Mouse (Mus musculus) layer of hippocampus, adult 9-11 months (tissue): ENCODE measurements around the gene Cdc14a.
A peak's percentile ranks its signal among the peaks of the same experiment; 100 is the strongest.

Experiments used
- DNase-seq: peaks from one replicate; pipeline ENCODE4 v3.0.0; 2022

Cdc14a gene

GRCm38 (mm10) chr3:116263977-116264376 lies 159.9 kb downstream of the Cdc14a start:
- DNase-seq, result no peak

GRCm38 (mm10) chr3:116263061-116263460 lies 160.8 kb downstream of the Cdc14a start:
- no peak for DNase-seq

- peak; percentile 14 for DNase-seq
Measured at GRCm38 (mm10) chr3:116256104-116256503, 167.7 kb downstream of the Cdc14a start.

- peak; percentile 69 for DNase-seq
Measured at GRCm38 (mm10) chr3:116253077-116253531, 170.7 kb downstream of the Cdc14a start, which contains the start of gene Gpr88. TSS of gene Gpr88 (minus strand) at chr3:116253503.

GRCm38 (mm10) chr3:116252255-116253040 lies 171.4 kb downstream of the Cdc14a start:
- no peak for DNase-seq

GRCm38 (mm10) chr3:116251481-116252254 lies 172.2 kb downstream of the Cdc14a start:
- peak; percentile 8 for DNase-seq

GRCm38 (mm10) chr3:116249026-116249425 lies 174.8 kb downstream of the Cdc14a start:
- DNase-seq, result no peak

GRCm38 (mm10) chr3:116244476-116244875 lies 179.4 kb downstream of the Cdc14a start:
- DNase-seq, result no peak

GRCm38 (mm10) chr3:116242685-116243084 lies 181.1 kb downstream of the Cdc14a start:
- DNase-seq, result no peak

- no peak for DNase-seq
Measured at GRCm38 (mm10) chr3:116237527-116237926, 186.3 kb downstream of the Cdc14a start.

- DNase-seq, result no peak
Measured at GRCm38 (mm10) chr3:116236856-116237255, 187.0 kb downstream of the Cdc14a start.

- no peak for DNase-seq
Measured at GRCm38 (mm10) chr3:116233515-116233914, 190.3 kb downstream of the Cdc14a start.

GRCm38 (mm10) chr3:116232763-116233162 lies 191.1 kb downstream of the Cdc14a start:
- no peak for DNase-seq

GRCm38 (mm10) chr3:116229336-116229735 lies 194.5 kb downstream of the Cdc14a start:
- no peak for DNase-seq

GRCm38 (mm10) chr3:116228360-116229245 lies 195.2 kb downstream of the Cdc14a start:
- no peak for DNase-seq

GRCm38 (mm10) chr3:116227383-116227782 lies 196.4 kb downstream of the Cdc14a start:
- DNase-seq, result no peak

- no peak for DNase-seq
Measured at GRCm38 (mm10) chr3:116226915-116227314, 196.9 kb downstream of the Cdc14a start.
